Mouse (Mus musculus) stomach, embryonic 16.5 days (tissue): ENCODE results near the gene Mcoln1. TPM values are rescaled to one million over a fixed set of nuclear protein-coding genes. Genes with fewer than 3 reads are reported as not detected.

Experiments used
- ATAC-seq: fragments of 200-750 bp; cut with Nextera tagmentation; 2 replicates; pipeline ENCODE4 v1.8.0; 2017; ENCODE audit warnings: moderate number of reproducible peaks, moderate TSS enrichment; ENCODE audit not compliant: insufficient read depth, low FRiP score
- H3K27ac ChIP-seq: fragments of 300-500 bp; sonication (generic); 2 replicates; pipeline ENCODE4 v1.5.1; 2014; ENCODE audit warnings: low read length
- H3K27me3 ChIP-seq: fragments of 300-500 bp; sonication (generic); 2 replicates; pipeline ENCODE4 v1.6.1; 2014; ENCODE audit warnings: low read length, control low read depth, mixed read lengths; ENCODE audit not compliant: control insufficient read depth, insufficient read depth
- H3K36me3 ChIP-seq: fragments of 300-500 bp; sonication (generic); 2 replicates; pipeline ENCODE4 v1.6.1; 2014; ENCODE audit warnings: low read length; ENCODE audit not compliant: control insufficient read depth, insufficient read depth
- H3K4me1 ChIP-seq: fragments of 300-500 bp; sonication (generic); 2 replicates; pipeline ENCODE4 v1.6.1; 2014; ENCODE audit warnings: low read length, control low read depth, mixed read lengths; ENCODE audit not compliant: control insufficient read depth, insufficient read depth
- H3K4me2 ChIP-seq: fragments of 300-500 bp; sonication (generic); 2 replicates; pipeline ENCODE4 v1.6.1; 2014; ENCODE audit warnings: low read depth, low read length, mixed read lengths
- H3K4me3 ChIP-seq: fragments of 300-500 bp; sonication (generic); replicated peaks from 2 replicates; pipeline ENCODE4 v1.5.1; 2014; ENCODE audit warnings: mild to moderate bottlenecking, low read length
- H3K9ac ChIP-seq: fragments of 300-500 bp; sonication (generic); 2 replicates; pipeline ENCODE4 v1.6.1; 2014; ENCODE audit warnings: low read length
- H3K9me3 ChIP-seq: fragments of 300-500 bp; sonication (generic); replicated peaks from 2 replicates; pipeline ENCODE4 v1.6.1; 2016; ENCODE audit warnings: low read length, control low read depth; ENCODE audit not compliant: control insufficient read depth
- WGBS: fragments of 180-500 bp; shearing (Covaris S2); extraction: QIAGEN DNeasy Blood & Tissue Kit; methylation state at CpG from one replicate; pipeline ENCODE4 v1.1.7; 2014; 5-methylcytosine and 5-hydroxymethylcytosine counted together
- polyA plus RNA-seq: library from polyadenylated mRNA; unstranded; fragments of >200 nt; fragmentation: Nextera tagmentation; extraction: Ambion mirVana; gene quantifications from 2 replicates; pipeline ENCODE4 v1.2.1, GENCODE M21; 2015

Mcoln1 gene
- polyA plus RNA-seq, 1 experiment from 2014 or later = 42.4 TPM

- 24% methylated on average over 6 of the region's 6 CpGs for WGBS
- Histone ChIP-seq H3K27me3 (no peaks in the 10 kb centered on the region), H3K9ac (peak overlapping the region; percentile 97), H3K4me1 (peaks cover 4% of the 10 kb centered on the region; the same call in 1 of the 2 replicates), H3K4me3 (peak overlapping the region; percentile 93), H3K36me3 (peaks cover 22% of the 10 kb centered on the region), H3K9me3 (no peaks in the 10 kb centered on the region), H3K27ac (peak overlapping the region; percentile 88), H3K4me2 (peak overlapping the region; percentile 64)
- ATAC-seq = no peak
These were observed 6.4 kb upstream of the Mcoln1 start for GRCm38 (mm10) chr8:3493845-3494208.

GRCm38 (mm10) chr8:3495578-3496427, 4.5 kb upstream of the Mcoln1 start:
- Histone ChIP-seq H3K27me3 (no peaks in the 10 kb centered on the region), H3K27ac (no peak overlapping the region), H3K4me1 (peaks cover 5% of the 10 kb centered on the region), H3K9me3 (no peaks in the 10 kb centered on the region), H3K9ac (no peak overlapping the region), H3K36me3 (peaks cover 22% of the 10 kb centered on the region), H3K4me2 (no peak overlapping the region), H3K4me3 (no peak overlapping the region)
- WGBS = 95% methylated on average over 44 of the region's 44 CpGs
- no peak for ATAC-seq

DNA sequence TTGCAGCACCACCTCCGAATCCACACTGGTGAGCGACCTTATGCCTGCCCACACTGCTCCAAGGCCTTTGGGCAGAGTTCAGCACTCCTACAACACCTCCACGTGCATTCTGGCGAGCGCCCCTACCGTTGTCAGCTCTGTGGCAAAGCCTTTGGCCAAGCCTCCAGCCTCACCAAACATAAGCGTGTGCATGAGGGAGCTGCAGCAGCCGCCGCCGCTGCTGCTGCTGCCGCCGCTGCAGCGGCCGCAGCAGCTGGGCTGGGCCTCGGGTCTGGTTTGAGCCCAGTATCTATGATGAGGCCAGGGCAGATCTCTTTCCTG, 3.9 kb upstream of the Mcoln1 start:
- Histone ChIP-seq H3K4me1 (peaks cover 11% of the 10 kb centered on the region), H3K27me3 (no peaks in the 10 kb centered on the region), H3K9ac (no peak overlapping the region), H3K36me3 (peaks cover 22% of the 10 kb centered on the region), H3K27ac (no peak overlapping the region), H3K9me3 (no peaks in the 10 kb centered on the region), H3K4me3 (no peak overlapping the region), H3K4me2 (no peak overlapping the region)
- 91% methylated on average over 15 of the region's 15 CpGs for WGBS
- no peak for ATAC-seq

DNA sequence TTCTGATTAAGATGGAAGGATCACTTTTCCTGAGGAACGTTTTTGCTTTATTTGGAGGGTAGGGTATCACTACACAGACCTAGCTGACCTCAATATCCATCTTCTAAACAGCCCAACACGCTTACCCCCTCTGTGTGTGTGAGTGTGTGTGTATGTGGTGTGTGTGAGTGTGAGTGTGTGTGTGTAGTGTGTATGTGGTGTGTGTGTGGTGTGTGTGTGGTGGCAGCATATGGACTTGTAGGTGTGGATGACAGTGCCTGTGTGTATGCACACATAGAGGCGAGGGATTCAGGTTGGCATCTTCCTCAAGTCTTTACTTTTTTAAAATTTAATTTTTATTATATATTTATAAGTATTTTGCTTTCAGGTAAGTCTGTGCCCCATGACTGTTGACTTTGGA, 1.7 kb upstream of the Mcoln1 start:
- no peak overlapping the region for H3K27ac ChIP-seq
- H3K4me2 ChIP-seq = no peak overlapping the region
- no peak for ATAC-seq
- no peaks in the 10 kb centered on the region for H3K27me3 ChIP-seq
- 81% methylated on average over 3 of the region's 3 CpGs for WGBS
- H3K4me1 ChIP-seq = peaks cover 20% of the 10 kb centered on the region
- H3K9ac ChIP-seq = no peak overlapping the region
- no peak overlapping the region for H3K4me3 ChIP-seq
- H3K36me3 ChIP-seq = peaks cover 22% of the 10 kb centered on the region
- no peaks in the 10 kb centered on the region for H3K9me3 ChIP-seq

- Histone ChIP-seq H3K4me3 (peak overlapping the region; percentile 85), H3K4me2 (peak overlapping the region; percentile 95), H3K4me1 (peaks cover 16% of the 10 kb centered on the region), H3K27me3 (no peaks in the 10 kb centered on the region), H3K9me3 (no peaks in the 10 kb centered on the region), H3K9ac (peak overlapping the region; percentile 86), H3K27ac (peak overlapping the region; percentile 96), H3K36me3 (peaks cover 19% of the 10 kb centered on the region)
- WGBS = 6% methylated on average over 8 of the region's 8 CpGs
- no peak for ATAC-seq
These were observed 506 bp upstream of the Mcoln1 start for GRCm38 (mm10) chr8:3499751-3500150.

- peaks cover 4% of the 10 kb centered on the region; the same call in 1 of the 2 replicates for H3K36me3 ChIP-seq
- no peak for ATAC-seq
- H3K27ac ChIP-seq = no peak overlapping the region
- no peaks in the 10 kb centered on the region for H3K9me3 ChIP-seq
- H3K4me3 ChIP-seq = no peak overlapping the region
- no peaks in the 10 kb centered on the region for H3K27me3 ChIP-seq
- no peak overlapping the region for H3K4me2 ChIP-seq
- 66% methylated on average over 4 of the region's 4 CpGs for WGBS
- H3K9ac ChIP-seq = no peak overlapping the region
- H3K4me1 ChIP-seq = peaks cover 16% of the 10 kb centered on the region
These were observed 2.0 kb downstream of the Mcoln1 start for GRCm38 (mm10) chr8:3502217-3502616.

DNA sequence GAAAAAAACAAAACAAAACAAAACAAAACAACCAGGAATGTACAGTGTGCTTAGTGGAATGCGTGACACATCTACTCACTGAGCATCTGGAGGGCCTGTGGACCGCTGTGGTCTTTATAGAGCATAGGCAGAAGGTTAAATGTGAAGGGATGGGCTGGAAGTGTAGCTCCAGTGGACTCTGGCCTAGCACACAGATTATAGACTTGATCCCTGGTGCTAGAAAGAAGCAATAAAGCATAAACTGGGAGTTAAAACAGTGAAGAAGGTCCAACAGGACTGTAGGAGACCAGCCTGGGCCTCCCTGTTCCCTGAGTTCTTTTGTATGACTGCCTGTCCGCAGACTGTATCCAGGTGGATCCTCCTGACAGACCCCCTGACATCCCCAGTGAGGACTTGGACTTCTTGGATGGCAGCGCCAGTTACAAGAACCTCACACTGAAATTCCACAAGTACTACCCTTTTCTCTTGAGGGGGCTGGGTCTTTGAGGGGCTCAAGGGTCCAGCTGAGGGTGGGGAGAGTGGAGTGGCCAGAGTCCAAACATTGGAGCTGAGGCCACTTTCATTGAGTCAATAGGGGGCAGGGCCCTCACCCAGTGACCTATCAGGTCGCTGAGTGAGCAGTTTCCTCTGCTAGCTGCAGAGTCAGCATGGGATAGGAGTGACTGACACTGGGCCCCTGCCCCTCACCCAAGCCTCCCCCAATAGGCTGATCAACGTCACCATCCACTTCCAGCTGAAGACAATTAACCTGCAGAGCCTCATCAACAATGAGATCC, 7.9 kb downstream of the Mcoln1 start:
- WGBS = 84% methylated on average over 6 of the region's 6 CpGs
- no peak overlapping the region for H3K27ac ChIP-seq
- H3K9ac ChIP-seq = no peak overlapping the region
- H3K4me2 ChIP-seq = no peak overlapping the region
- ATAC-seq = peak; percentile 28; the same call in 1 of the 2 replicates
- no peaks in the 10 kb centered on the region for H3K9me3 ChIP-seq
- no peak overlapping the region for H3K4me3 ChIP-seq
- no peaks in the 10 kb centered on the region for H3K4me1 ChIP-seq
- no peaks in the 10 kb centered on the region for H3K27me3 ChIP-seq
- peaks cover 9% of the 10 kb centered on the region; the same call in 1 of the 2 replicates for H3K36me3 ChIP-seq

DNA sequence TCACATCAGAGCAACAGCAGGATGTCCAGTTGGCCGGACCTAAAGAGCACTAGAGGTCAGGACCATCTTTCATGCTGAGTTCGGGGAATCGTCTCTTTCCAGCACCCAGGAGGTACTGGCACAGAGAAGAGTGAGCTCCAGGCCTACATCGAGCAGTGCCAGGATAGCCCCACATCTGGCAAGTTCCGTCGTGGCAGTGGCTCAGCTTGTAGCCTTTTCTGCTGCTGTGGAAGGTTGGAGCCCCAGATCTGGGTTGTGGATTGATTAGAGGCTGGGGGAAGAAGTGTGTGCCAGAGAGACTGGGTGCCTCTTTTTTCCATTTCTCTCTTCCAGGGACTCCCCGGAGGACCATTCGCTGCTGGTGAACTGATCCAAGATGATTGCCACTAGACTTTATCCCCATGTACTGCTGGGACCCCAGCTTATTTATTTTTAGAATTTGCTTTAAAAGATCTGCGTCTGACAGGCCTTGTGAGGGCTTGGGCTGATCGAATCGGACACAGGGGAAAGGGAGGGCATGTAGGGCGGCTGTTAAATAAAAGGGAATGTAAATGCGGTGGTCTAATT, 14.5 kb downstream of the Mcoln1 start:
- Histone ChIP-seq H3K4me1 (peaks cover 6% of the 10 kb centered on the region; the same call in 1 of the 2 replicates), H3K4me3 (peak overlapping the region; percentile 77), H3K9ac (peak overlapping the region; percentile 66), H3K27ac (no peak overlapping the region), H3K27me3 (no peaks in the 10 kb centered on the region), H3K36me3 (peaks cover 2% of the 10 kb centered on the region; the same call in 1 of the 2 replicates), H3K9me3 (no peaks in the 10 kb centered on the region), H3K4me2 (peak overlapping the region; percentile 95)
- ATAC-seq = no peak
- WGBS = 34% methylated on average over 13 of the region's 13 CpGs

- H3K4me2 ChIP-seq = peak within 1 kb of the TSS; percentile 95
- no peaks in the 10 kb centered on the region for H3K27me3 ChIP-seq
- H3K27ac ChIP-seq = peak within 1 kb of the TSS; percentile 86
- no peaks in the 10 kb centered on the region for H3K9me3 ChIP-seq
- peak; percentile 75 for ATAC-seq
- peak within 1 kb of the TSS; percentile 77 for H3K4me3 ChIP-seq
- under 1% methylated on average over 25 of the region's 25 CpGs for WGBS
- H3K36me3 ChIP-seq = no peaks in the 10 kb centered on the region
- H3K9ac ChIP-seq = peak within 1 kb of the TSS; percentile 80
- peaks cover 6% of the 10 kb centered on the region; the same call in 1 of the 2 replicates for H3K4me1 ChIP-seq
These were observed 15.0 kb downstream of the Mcoln1 start, which contains the start of gene Pnpla6 for GRCm38 (mm10) chr8:3515260-3515671. Pnpla6 (plus strand) TSS chr8:3515384.
